Mouse (Mus musculus): ENCODE measurements around the gene Gm12184.

DNA sequence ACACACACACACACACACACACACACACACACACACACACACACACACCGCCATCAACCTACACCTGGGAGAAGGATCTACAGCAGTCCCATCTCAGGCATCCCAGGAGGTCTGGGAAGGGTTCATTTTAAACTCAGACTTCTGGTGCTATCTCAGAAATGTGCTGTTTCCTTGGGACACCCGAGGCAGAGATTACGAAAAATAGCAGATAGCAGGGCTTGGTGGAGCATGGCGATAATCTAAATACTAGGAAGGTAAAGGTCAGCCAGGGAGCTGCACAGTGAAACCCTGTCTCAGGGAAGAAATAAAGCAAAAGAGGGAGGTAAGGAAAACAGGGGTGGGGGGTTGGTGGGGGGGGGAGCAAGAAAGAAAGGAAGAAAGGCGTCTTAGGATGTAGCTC is 29.2 kb downstream of the Gm12184 start:
- TF ChIP-seq POLR2A (IDR thresholded peaks at IDR 0.05; ENCODE audit: insufficient read length, low read depth) (no peak), MAX (IDR thresholded peaks at IDR 0.05; ENCODE audit: low read depth) (no peak), SRF (IDR thresholded peaks at IDR 0.05; ENCODE audit: control insufficient read depth, insufficient read length, low read depth) (no peak), TCF12 (IDR thresholded peaks at IDR 0.05; ENCODE audit: insufficient read depth, poor library complexity, severe bottlenecking) (no peak), MYOG (IDR thresholded peaks at IDR 0.05; ENCODE audit: control insufficient read depth in 1 of 3, insufficient read depth in 1 of 3, insufficient read length in 2 of 3, low read depth in 2 of 3) (no peak), E2F4 (IDR thresholded peaks at IDR 0.05; ENCODE audit: insufficient read depth) (no peak)

Data from myocyte (in vitro differentiated cells).